Mouse (Mus musculus) CH12.LX (cell line): ENCODE measurements around the gene Nav3. TPM values are rescaled to one million over a fixed set of nuclear protein-coding genes. Genes with fewer than 3 reads are reported as not detected.

ENCODE experiments used
- DNase-seq: peaks from one replicate; pipeline ENCODE4 v3.0.0-alpha.2; 2013; ENCODE audit errors: extremely low read depth
- H3K27ac ChIP-seq: 2 replicates; pipeline ENCODE4 v1.5.1; 2012; ENCODE audit warnings: low read depth, mild to moderate bottlenecking, control low read depth, moderate library complexity; ENCODE audit not compliant: insufficient read depth
- H3K27me3 ChIP-seq: replicated peaks from 2 replicates; pipeline ENCODE3; 2012; ENCODE audit warnings: inconsistent platforms
- H3K36me3 ChIP-seq, 2 experiments: replicated peaks in 1 of 2; 2 replicates each; pipeline versions ENCODE3 to v1.6.1; 2012; ENCODE audit warnings: inconsistent platforms in 1 of 2, low read length in 1 of 2, mild to moderate bottlenecking in 1 of 2, mixed read lengths in 1 of 2, moderate library complexity in 1 of 2; ENCODE audit not compliant: control insufficient read depth in 1 of 2, insufficient read depth in 1 of 2
- H3K4me1 ChIP-seq, 2 experiments: 2 replicates each; pipeline ENCODE4 v1.6.1; 2012; ENCODE audit warnings: inconsistent platforms in 1 of 2, moderate library complexity in 1 of 2; ENCODE audit not compliant: insufficient read depth in 2 of 2, control insufficient read depth in 1 of 2
- H3K4me2 ChIP-seq: 2 replicates; pipeline ENCODE4 v1.6.1; 2012; ENCODE audit warnings: low read depth, mild to moderate bottlenecking, control low read depth; ENCODE audit not compliant: poor library complexity, insufficient read depth, severe bottlenecking
- H3K4me3 ChIP-seq, 3 experiments: fragments of 150-350 bp in 1 of 3; sonication (generic) in 1 of 3; replicated peaks in 1 of 3; 2 replicates each; pipeline versions ENCODE3 to v1.5.1; 2011 to 2012; ENCODE audit warnings: low read depth in 2 of 3, low read length in 2 of 3, mild to moderate bottlenecking in 2 of 3, moderate library complexity in 2 of 3, control low read depth in 1 of 3, improper control_type of control experiment in 1 of 3, inconsistent platforms in 1 of 3, mixed read lengths in 1 of 3; ENCODE audit not compliant: poor library complexity in 1 of 3
- H3K79me2 ChIP-seq: replicated peaks from 2 replicates; pipeline ENCODE4 v1.6.1; 2012; ENCODE audit warnings: mild to moderate bottlenecking, moderate library complexity; ENCODE audit not compliant: control insufficient read depth, poor library complexity, insufficient read depth, severe bottlenecking; ENCODE audit errors: extremely low read depth
- H3K9ac ChIP-seq: 2 replicates; pipeline ENCODE4 v1.6.1; 2012; ENCODE audit warnings: low read depth, mild to moderate bottlenecking, control low read depth, moderate library complexity; ENCODE audit not compliant: insufficient read depth
- H3K9me3 ChIP-seq: replicated peaks from 2 replicates; pipeline ENCODE3; 2012; ENCODE audit warnings: low read length, inconsistent platforms, mixed read lengths
- CHD1 ChIP-seq: IDR thresholded peaks from 2 replicates; pipeline ENCODE4 v1.6.1; 2012; ENCODE audit warnings: low read depth, low read length, improper control_type of control experiment, inconsistent platforms
- CHD2 ChIP-seq: IDR thresholded peaks from 2 replicates; pipeline ENCODE4 v1.6.1; 2011; ENCODE audit warnings: low read length, improper control_type of control experiment
- CTCF ChIP-seq, 2 experiments: IDR thresholded peaks in 1 of 2; conservative IDR thresholded peaks in 1 of 2; 2 replicates each; pipeline ENCODE4 v1.5.1; 2011 to 2012; ENCODE audit warnings: low read depth in 2 of 2, low read length in 2 of 2, improper control_type of control experiment in 1 of 2, inconsistent platforms in 1 of 2, mild to moderate bottlenecking in 1 of 2, moderate library complexity in 1 of 2
- ELF1 ChIP-seq: IDR thresholded peaks from 2 replicates; pipeline ENCODE4 v1.6.1; 2014; ENCODE audit warnings: low read depth, mild to moderate bottlenecking, inconsistent platforms, low read length, improper control_type of control experiment
- EP300 ChIP-seq: IDR thresholded peaks from 2 replicates; pipeline ENCODE4 v1.6.1; 2011; ENCODE audit warnings: low read length, improper control_type of control experiment
- MAFK ChIP-seq: IDR thresholded peaks from 2 replicates; pipeline ENCODE4 v1.6.1; 2011; ENCODE audit warnings: low read length, improper control_type of control experiment; ENCODE audit not compliant: insufficient replicate concordance
- MAZ ChIP-seq: IDR thresholded peaks from 2 replicates; pipeline ENCODE4 v1.6.1; 2012; ENCODE audit warnings: low read depth, mild to moderate bottlenecking, inconsistent platforms, low read length, improper control_type of control experiment, moderate library complexity
- MXI1 ChIP-seq: IDR thresholded peaks from 2 replicates; pipeline ENCODE4 v1.6.1; 2011; ENCODE audit warnings: mild to moderate bottlenecking, low read depth, low read length, improper control_type of control experiment
- NRF1 ChIP-seq: IDR thresholded peaks from 2 replicates; pipeline ENCODE4 v1.6.1; 2014; ENCODE audit warnings: low read depth, mild to moderate bottlenecking, inconsistent platforms, low read length, improper control_type of control experiment, moderate library complexity
- PAX5 ChIP-seq: IDR thresholded peaks from 2 replicates; pipeline ENCODE4 v1.6.1; 2012; ENCODE audit warnings: low read length, inconsistent platforms, mixed read lengths
- POLR2AphosphoS2 ChIP-seq: IDR thresholded peaks from 2 replicates; pipeline ENCODE4 v1.6.1; 2011; ENCODE audit warnings: low read depth, low read length, improper control_type of control experiment
- RCOR1 ChIP-seq: conservative IDR thresholded peaks from 2 replicates; pipeline ENCODE4 v1.6.1; 2012; ENCODE audit warnings: low read depth, mild to moderate bottlenecking, inconsistent platforms, low read length, improper control_type of control experiment
- SMC3 ChIP-seq: IDR thresholded peaks from 2 replicates; pipeline ENCODE4 v1.6.1; 2011; ENCODE audit warnings: low read depth, low read length, improper control_type of control experiment
- TCF12 ChIP-seq: IDR thresholded peaks from 2 replicates; pipeline ENCODE4 v1.6.1; 2014; ENCODE audit warnings: low read depth, mild to moderate bottlenecking, inconsistent platforms, low read length, improper control_type of control experiment
- USF2 ChIP-seq: conservative IDR thresholded peaks from 2 replicates; pipeline ENCODE4 v1.6.1; 2011; ENCODE audit warnings: low read depth, low read length, improper control_type of control experiment
- ZKSCAN1 ChIP-seq: IDR thresholded peaks from 2 replicates; pipeline ENCODE4 v1.6.1; 2012; ENCODE audit warnings: low read depth, inconsistent platforms, low read length, improper control_type of control experiment, borderline replicate concordance
- dilution Hi-C: fragments of 300-500 bp; cut with MboI; formaldehyde crosslinking; loops from 2 replicates; pipeline ENCODE4 v1.14.3; 2020; ENCODE audit warnings: low sequenced_read_pairs; ENCODE audit not compliant: extremely low pct_unique_long_range_greater_than_20kb, extremely low pct_ligation_motif_present
- in situ Hi-C: fragments of 300-500 bp; cut with MboI; formaldehyde crosslinking; loops from 3 replicates; pipeline ENCODE4 v1.14.3; 2019; ENCODE audit warnings: low sequenced_read_pairs, low pct_ligation_motif_present, low pct_unique_long_range_greater_than_20kb, mixed read lengths
- polyA plus RNA-seq: library from polyadenylated mRNA; unstranded; fragments of >175 nt; gene quantifications from 2 replicates; pipeline ENCODE4 v1.2.1, GENCODE M21; 2012; ENCODE audit warnings: low read depth; ENCODE audit not compliant: insufficient read length
- total RNA-seq, 2 experiments: library from RNA; depleted of rRNA; stranded (reverse); fragments of 300-350 nt in 1 of 2; fragments of >200 nt in 1 of 2; gene quantifications; 2 replicates each; pipeline ENCODE4 v1.2.3; 2012 to 2014

The Nav3 gene
- total and polyA plus RNA-seq, 3 experiments, result 0.03 TPM; not detected in 2

DNA sequence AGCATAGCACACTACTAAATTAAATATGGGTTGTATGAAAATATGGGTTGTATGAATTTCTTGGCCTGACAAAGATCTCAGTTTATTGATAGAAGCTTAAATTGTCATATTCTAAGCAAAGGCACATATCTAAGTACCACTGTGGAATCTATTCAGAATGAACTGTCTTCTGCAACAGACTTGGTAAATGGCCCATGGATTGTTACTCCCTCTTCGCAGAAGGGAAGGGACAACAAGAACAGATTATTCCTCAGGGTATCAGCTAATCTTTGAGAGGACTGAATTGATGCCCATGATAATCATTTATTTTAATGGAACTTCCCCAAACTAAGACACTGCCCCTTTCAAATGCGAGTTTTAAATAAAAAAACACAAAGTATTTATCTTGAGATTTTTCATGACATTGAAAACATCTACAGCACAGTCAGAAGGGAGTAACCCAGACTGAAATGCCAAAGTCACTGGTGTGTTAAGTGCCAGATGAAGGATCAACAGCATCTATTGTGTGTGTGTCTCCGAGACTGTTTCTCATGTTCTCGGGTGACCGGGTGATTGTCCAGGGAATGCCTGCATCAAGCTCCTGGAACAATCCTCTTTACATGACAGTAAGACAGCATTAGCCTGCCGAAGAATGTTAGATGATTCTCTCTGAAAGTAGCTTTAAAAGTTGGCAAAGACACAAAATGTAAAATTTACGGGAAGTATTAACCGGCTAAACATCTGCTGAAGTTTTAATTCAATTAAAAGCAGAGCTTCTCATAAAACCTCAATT is 527.3 kb downstream of the Nav3 start:
- no peaks in the 10 kb centered on the region for H3K36me3 ChIP-seq
- H3K4me3 ChIP-seq, result no peak overlapping the region
- TF ChIP-seq ZKSCAN1 (no peak), MAFK (no peak), PAX5 (no peak), MAZ (no peak), RCOR1 (no peak), CTCF (conservative IDR thresholded peaks at IDR 0.05 in 1 of 2, IDR thresholded peaks at IDR 0.05 in 1 of 2; ENCODE audit: low read depth in 2 of 2, low read length in 2 of 2) (no peak), MXI1 (no peak), CHD1 (no peak), SMC3 (no peak), POLR2AphosphoS2 (no peak), TCF12 (no peak), CHD2 (no peak), NRF1 (no peak), USF2 (no peak), EP300 (no peak)
- TF ChIP-seq, all 38 proteins: peak for 0
- H3K4me1 ChIP-seq, result no peaks in the 10 kb centered on the region
- no peaks in the 10 kb centered on the region for H3K79me2 ChIP-seq
- DNase-seq, result no peak
- H3K9ac ChIP-seq, result no peak overlapping the region
- H3K9me3 ChIP-seq, result no peaks in the 10 kb centered on the region
- no peak overlapping the region for H3K27ac ChIP-seq
- H3K27me3 ChIP-seq, result no peaks in the 10 kb centered on the region
- dilution Hi-C loops (no loop called here), in situ Hi-C loops (no loop called here)
- no peak overlapping the region for H3K4me2 ChIP-seq

DNA sequence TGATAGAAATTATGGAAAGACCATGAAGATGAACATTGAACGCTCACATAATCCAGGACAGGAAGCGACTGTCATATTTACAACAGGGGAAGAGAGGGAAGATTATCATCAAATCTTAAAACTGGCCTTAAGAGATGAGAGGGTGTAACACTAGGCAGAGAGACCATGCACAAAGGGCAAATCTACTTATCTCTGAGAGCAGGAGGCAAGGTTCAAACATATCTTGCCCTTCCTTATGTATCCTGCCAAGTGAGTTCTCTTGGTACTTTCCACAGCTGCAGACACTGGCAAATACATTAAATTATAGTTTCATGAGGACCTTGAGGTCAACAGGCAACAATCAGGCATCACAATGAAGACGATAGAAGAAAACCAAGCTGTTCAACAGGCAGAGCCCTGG is 529.9 kb downstream of the Nav3 start:
- Histone ChIP-seq H3K4me1 (no peaks in the 10 kb centered on the region), H3K79me2 (no peaks in the 10 kb centered on the region), H3K27me3 (no peaks in the 10 kb centered on the region), H3K9me3 (no peaks in the 10 kb centered on the region), H3K36me3 (no peaks in the 10 kb centered on the region), H3K4me2 (no peak overlapping the region), H3K27ac (no peak overlapping the region), H3K9ac (no peak overlapping the region), H3K4me3 (no peak overlapping the region)
- DNase-seq, result no peak
- in situ Hi-C loops (no loop called here), dilution Hi-C loops (no loop called here)
- no peak for TF ChIP-seq CHD2
- no peak for TF ChIP-seq ELF1
- no peak for TF ChIP-seq MAFK
- TF ChIP-seq TCF12, result no peak
- TF ChIP-seq NRF1, result no peak
- TF ChIP-seq, all 38 proteins: peak for 0
